Mouse (Mus musculus): Measurements from ENCODE around the gene Odf2. TPM values are rescaled to one million over a fixed set of nuclear protein-coding genes. Genes with fewer than 3 reads are reported as not detected.

Gene Odf2
- polyA plus RNA-seq, 1 experiment from 2014 or later: 101 TPM

- H3K4me3 ChIP-seq (replicated peaks): no peak overlapping the region
- no peak for ATAC-seq (ENCODE audit: insufficient number of reproducible peaks, insufficient read depth, low FRiP score, low TSS enrichment, low read depth)
- no peaks in the 10 kb centered on the region; the same call in 1 of the 2 replicates for H3K4me1 ChIP-seq (replicated peaks)
- WGBS: 52% methylated on average over 4 of the region's 4 CpGs
- no peaks in the 10 kb centered on the region for H3K36me3 ChIP-seq
- H3K9ac ChIP-seq (replicated peaks): no peak overlapping the region
- no peak overlapping the region for H3K4me2 ChIP-seq
- H3K27me3 ChIP-seq: peaks cover 51% of the 10 kb centered on the region
- no peak overlapping the region for H3K27ac ChIP-seq
- no peaks in the 10 kb centered on the region for H3K9me3 ChIP-seq
These were observed 36.0 kb upstream of the Odf2 start for GRCm38 (mm10) chr2:29852957-29853485.

- 84% methylated on average over 5 of the region's 5 CpGs for WGBS
- no peak overlapping the region for H3K27ac ChIP-seq
- no peaks in the 10 kb centered on the region for H3K9me3 ChIP-seq
- no peak for ATAC-seq (ENCODE audit: insufficient number of reproducible peaks, insufficient read depth, low FRiP score, low TSS enrichment, low read depth)
- H3K9ac ChIP-seq (replicated peaks): no peak overlapping the region
- no peaks in the 10 kb centered on the region for H3K36me3 ChIP-seq
- H3K4me1 ChIP-seq (replicated peaks): no peaks in the 10 kb centered on the region; the same call in 1 of the 2 replicates
- no peak overlapping the region for H3K4me2 ChIP-seq
- H3K27me3 ChIP-seq: peaks cover 46% of the 10 kb centered on the region
- H3K4me3 ChIP-seq (replicated peaks): no peak overlapping the region
These were observed 35.3 kb upstream of the Odf2 start for GRCm38 (mm10) chr2:29853736-29854135.

- H3K4me2 ChIP-seq: no peak overlapping the region
- no peak overlapping the region for H3K27ac ChIP-seq
These were observed 33.3 kb upstream of the Odf2 start for GRCm38 (mm10) chr2:29855585-29856210.

GRCm38 (mm10) chr2:29856451-29857260 is 32.4 kb upstream of the Odf2 start:
- no peak for ATAC-seq (ENCODE audit: insufficient number of reproducible peaks, insufficient read depth, low FRiP score, low TSS enrichment, low read depth)
- no peaks in the 10 kb centered on the region; the same call in 1 of the 2 replicates for H3K4me1 ChIP-seq (replicated peaks)
- no peak overlapping the region for H3K4me3 ChIP-seq (replicated peaks)
- 14% methylated on average over 19 of the region's 19 CpGs for WGBS
- no peak overlapping the region for H3K4me2 ChIP-seq
- H3K36me3 ChIP-seq: no peaks in the 10 kb centered on the region
- H3K9ac ChIP-seq (replicated peaks): no peak overlapping the region
- H3K27me3 ChIP-seq: peaks cover 31% of the 10 kb centered on the region
- no peak overlapping the region for H3K27ac ChIP-seq
- H3K9me3 ChIP-seq: no peaks in the 10 kb centered on the region

More at GRCm38 (mm10) chr2:29855585-29856210, 33.3 kb upstream of the Odf2 start:
- no peak overlapping the region for H3K9ac ChIP-seq (replicated peaks)
- WGBS: 80% methylated on average over 10 of the region's 10 CpGs
- H3K9me3 ChIP-seq: no peaks in the 10 kb centered on the region
- no peaks in the 10 kb centered on the region for H3K36me3 ChIP-seq
- H3K27me3 ChIP-seq: peaks cover 31% of the 10 kb centered on the region
- ATAC-seq (ENCODE audit: insufficient number of reproducible peaks, insufficient read depth, low FRiP score, low TSS enrichment, low read depth): no peak
- no peaks in the 10 kb centered on the region; the same call in 1 of the 2 replicates for H3K4me1 ChIP-seq (replicated peaks)
- H3K4me3 ChIP-seq (replicated peaks): no peak overlapping the region

GRCm38 (mm10) chr2:29857341-29857740 is 31.7 kb upstream of the Odf2 start:
- Histone ChIP-seq H3K9ac (replicated peaks) (no peak overlapping the region), H3K36me3 (no peaks in the 10 kb centered on the region), H3K4me2 (no peak overlapping the region), H3K27ac (no peak overlapping the region), H3K4me1 (replicated peaks) (no peaks in the 10 kb centered on the region; the same call in 1 of the 2 replicates), H3K27me3 (peaks cover 31% of the 10 kb centered on the region), H3K9me3 (no peaks in the 10 kb centered on the region), H3K4me3 (replicated peaks) (no peak overlapping the region)
- 48% methylated on average over 2 of the region's 2 CpGs for WGBS
- ATAC-seq (ENCODE audit: insufficient number of reproducible peaks, insufficient read depth, low FRiP score, low TSS enrichment, low read depth): no peak

GRCm38 (mm10) chr2:29857967-29858366 is 31.1 kb upstream of the Odf2 start:
- 57% methylated on average over 5 of the region's 5 CpGs for WGBS
- Histone ChIP-seq H3K4me2 (no peak overlapping the region), H3K9me3 (no peaks in the 10 kb centered on the region), H3K9ac (replicated peaks) (no peak overlapping the region), H3K27me3 (peaks cover 29% of the 10 kb centered on the region), H3K27ac (no peak overlapping the region), H3K4me1 (replicated peaks) (no peaks in the 10 kb centered on the region; the same call in 1 of the 2 replicates), H3K36me3 (no peaks in the 10 kb centered on the region), H3K4me3 (replicated peaks) (no peak overlapping the region)
- ATAC-seq (ENCODE audit: insufficient number of reproducible peaks, insufficient read depth, low FRiP score, low TSS enrichment, low read depth): no peak

- H3K4me3 ChIP-seq (replicated peaks): no peak overlapping the region
- H3K27ac ChIP-seq: no peak overlapping the region
- no peaks in the 10 kb centered on the region; the same call in 1 of the 2 replicates for H3K4me1 ChIP-seq (replicated peaks)
- no peaks in the 10 kb centered on the region for H3K9me3 ChIP-seq
- H3K36me3 ChIP-seq: no peaks in the 10 kb centered on the region
- WGBS: 10% methylated on average over 5 of the region's 5 CpGs
- H3K9ac ChIP-seq (replicated peaks): no peak overlapping the region
- peaks cover 23% of the 10 kb centered on the region for H3K27me3 ChIP-seq
- no peak overlapping the region for H3K4me2 ChIP-seq
- ATAC-seq (ENCODE audit: insufficient number of reproducible peaks, insufficient read depth, low FRiP score, low TSS enrichment, low read depth): no peak
These were observed 30.1 kb upstream of the Odf2 start for GRCm38 (mm10) chr2:29858748-29859473.

- peaks cover 7% of the 10 kb centered on the region for H3K4me1 ChIP-seq (replicated peaks)
- no peak overlapping the region for H3K4me2 ChIP-seq
- H3K27ac ChIP-seq: no peak overlapping the region
- H3K36me3 ChIP-seq: no peaks in the 10 kb centered on the region
- H3K4me3 ChIP-seq (replicated peaks): no peak overlapping the region
- 73% methylated on average over 4 of the region's 4 CpGs for WGBS
- no peak for ATAC-seq (ENCODE audit: insufficient number of reproducible peaks, insufficient read depth, low FRiP score, low TSS enrichment, low read depth)
- H3K9me3 ChIP-seq: no peaks in the 10 kb centered on the region
- H3K9ac ChIP-seq (replicated peaks): no peak overlapping the region
- H3K27me3 ChIP-seq: no peaks in the 10 kb centered on the region
These were observed 23.9 kb upstream of the Odf2 start for GRCm38 (mm10) chr2:29865125-29865524.

- under 1% methylated on average over 44 of the region's 44 CpGs for WGBS
These were observed 19.9 kb upstream of the Odf2 start, which contains the start of gene Cercam for GRCm38 (mm10) chr2:29868949-29869645. TSS of gene Cercam (plus strand) at chr2:29869164.

GRCm38 (mm10) chr2:29869646-29870451 is 19.2 kb upstream of the Odf2 start:
- Histone ChIP-seq H3K4me1 (replicated peaks) (peaks cover 15% of the 10 kb centered on the region), H3K27ac (0 out of 2 replicates have a peak overlapping the region, but pooled peaks have one; percentile 54), H3K4me3 (replicated peaks) (peak overlapping the region; percentile 57), H3K9me3 (no peaks in the 10 kb centered on the region), H3K4me2 (peak overlapping the region; percentile 93), H3K36me3 (no peaks in the 10 kb centered on the region), H3K27me3 (no peaks in the 10 kb centered on the region), H3K9ac (replicated peaks) (peak overlapping the region; percentile 71)
- 3% methylated on average over 17 of the region's 17 CpGs for whole genome bisulfite sequencing
- ATAC-seq (ENCODE audit: insufficient number of reproducible peaks, insufficient read depth, low FRiP score, low TSS enrichment, low read depth): no peak; the same call in 1 of the 2 replicates

More at GRCm38 (mm10) chr2:29868949-29869645, 19.9 kb upstream of the Odf2 start, which contains the start of gene Cercam:
- Histone ChIP-seq H3K36me3 (no peaks in the 10 kb centered on the region), H3K4me2 (peak within 1 kb of the TSS; percentile 93), H3K9ac (replicated peaks) (peak within 1 kb of the TSS; percentile 71), H3K9me3 (no peaks in the 10 kb centered on the region), H3K4me1 (replicated peaks) (peaks cover 15% of the 10 kb centered on the region), H3K27me3 (no peaks in the 10 kb centered on the region), H3K27ac (peak within 1 kb of the TSS; percentile 69; the same call in 1 of the 2 replicates), H3K4me3 (replicated peaks) (peak within 1 kb of the TSS; percentile 57)
- ATAC-seq (ENCODE audit: insufficient number of reproducible peaks, insufficient read depth, low FRiP score, low TSS enrichment, low read depth): peak; percentile 90
